Mouse (Mus musculus): Measurements from ENCODE around the gene Akt3. TPM values are rescaled to one million over a fixed set of nuclear protein-coding genes. Genes with fewer than 3 reads are reported as not detected.

Gene Akt3
- 46.9 TPM for total RNA-seq (2023)

DNA sequence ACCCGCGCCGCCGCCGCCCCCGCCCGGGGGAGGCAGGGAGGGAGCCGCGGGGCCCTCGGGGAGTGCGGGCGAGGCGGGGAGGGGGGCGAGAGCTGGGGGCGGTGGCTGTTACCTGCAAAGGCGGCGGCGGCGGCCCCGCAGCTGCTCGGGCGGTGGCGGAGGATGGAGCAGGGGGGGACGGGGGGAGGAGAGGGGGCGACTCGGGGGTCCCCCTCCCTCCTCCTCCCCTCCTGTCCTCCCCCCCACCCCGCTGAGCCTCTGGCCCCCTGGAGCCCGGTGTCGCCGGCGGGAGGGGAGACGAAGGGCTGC, at the start of gene Akt3:
Gene Akt3, minus strand, starts transcription at position 170 of the 309 bp plus-strand sequence.

Other genes starting within 250 kb of the Akt3 start
- gene Zbtb18, start 184.1 kb upstream of the Akt3 start, total RNA-seq (2023), result 37.6 TPM